Mouse (Mus musculus) lung, adult 2 months (tissue): ENCODE results near the gene Zfp956.

Experiments
- CTCF ChIP-seq: fragments of 200-500 bp; IDR thresholded peaks from 2 replicates; pipeline ENCODE4 v1.5.1; 2011; ENCODE audit warnings: mild to moderate bottlenecking, low read length, control low read depth; ENCODE audit not compliant: insufficient read depth
- POLR2A ChIP-seq: fragments of 200-500 bp; IDR thresholded peaks from 2 replicates; pipeline ENCODE4 v1.6.1; 2011; ENCODE audit warnings: low read depth, mild to moderate bottlenecking, control low read depth, low read length, borderline replicate concordance; ENCODE audit errors: extremely low read depth

DNA sequence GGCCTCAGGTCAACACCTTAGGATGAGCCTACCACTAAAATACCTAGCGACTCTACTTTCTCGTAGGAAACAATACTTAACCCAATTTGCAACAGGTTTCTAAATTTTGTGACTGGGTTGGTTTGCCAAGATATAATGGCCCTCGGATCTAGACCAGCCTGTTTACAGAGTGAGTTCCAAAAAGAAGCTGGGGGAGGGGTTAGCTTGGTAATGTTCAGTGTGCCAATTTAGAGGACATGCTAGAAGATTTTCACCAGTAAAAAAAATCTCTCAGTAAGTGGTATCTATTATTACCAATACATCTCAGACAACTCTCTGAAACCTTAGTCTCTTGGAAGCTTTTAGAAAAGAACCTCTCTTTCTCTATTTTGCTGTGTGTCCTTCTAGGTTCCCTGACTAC lies 9.5 kb upstream of the Zfp956 start:
- TF ChIP-seq POLR2A (no peak), CTCF (no peak)
